In the genomic region with DNA sequence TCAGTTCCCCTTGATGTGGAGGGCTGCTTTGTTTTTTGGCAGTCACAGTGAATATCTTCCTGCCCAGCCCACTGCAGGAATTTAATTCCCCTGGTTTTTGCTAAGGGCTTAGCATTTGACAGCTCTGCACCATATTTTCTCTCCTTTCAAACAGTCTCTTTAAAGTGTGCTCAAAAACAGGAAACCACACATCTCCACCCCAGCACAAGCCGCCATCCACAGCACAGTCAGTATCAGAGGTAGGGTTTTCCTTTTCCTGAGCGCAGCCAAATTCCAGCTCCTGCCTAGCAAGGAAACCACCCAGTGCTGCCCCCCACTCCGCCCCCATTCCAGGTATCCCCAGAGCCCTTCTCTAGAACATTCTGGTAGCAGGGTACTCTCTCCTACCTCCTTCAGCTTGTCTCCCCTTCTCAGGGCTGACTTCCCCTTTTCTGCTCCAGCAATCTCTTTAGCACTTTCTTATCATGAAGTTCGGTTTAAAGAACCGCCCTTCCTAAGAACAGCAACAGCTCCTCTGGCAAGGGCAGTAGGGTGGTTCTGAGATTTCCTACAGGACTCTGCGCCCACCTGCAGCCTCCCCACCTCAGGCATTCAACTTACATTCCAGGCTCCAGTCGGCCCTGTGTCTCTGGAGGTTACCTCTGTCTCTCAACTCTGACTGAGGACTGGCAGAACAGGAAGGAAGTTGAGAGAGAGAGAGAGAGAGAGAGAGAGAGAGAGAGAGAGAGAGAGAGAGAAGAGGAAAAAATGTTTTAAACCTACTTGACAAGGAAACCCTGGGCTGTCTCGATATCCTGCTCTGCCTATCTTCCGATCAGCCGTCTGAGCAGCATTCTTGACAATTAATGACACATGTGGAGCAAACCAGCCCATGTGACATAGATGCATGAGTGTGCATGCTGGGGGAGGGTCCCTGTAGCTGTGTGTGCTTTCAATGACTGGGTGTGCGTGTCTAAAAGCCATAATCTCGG, we compare ENCODE assay signal across 1 mouse cellular context.
TF ChIP-seq lines count a peak whose summit lies in the region.

Gene Arhgdib (minus strand): TSS at position 849 of the 971 bp plus-strand sequence.

TF ChIP-seq in CH12.LX, 34 proteins besides CTCF, POLR2A, EP300 and RAD21 (continued from another document):
- TF ChIP-seq JUN (IDR thresholded peaks at IDR 0.05; ENCODE audit: insufficient read depth, low read depth, low read length) (no peak), ZKSCAN1 (IDR thresholded peaks at IDR 0.05; ENCODE audit: borderline replicate concordance, low read depth, low read length) (no peak), USF2 (conservative IDR thresholded peaks at IDR 0.05; ENCODE audit: low read depth, low read length) (no peak; the same call in 1 of the 2 replicates), RCOR1 (conservative IDR thresholded peaks at IDR 0.05; ENCODE audit: low read depth, low read length) (no peak; the same call in 1 of the 2 replicates), SIN3A (IDR thresholded peaks at IDR 0.05; ENCODE audit: low read length) (no peak; the same call in none of the 2 replicates), CHD1 (IDR thresholded peaks at IDR 0.05; ENCODE audit: low read depth, low read length) (peak; percentile 61), JUND (conservative IDR thresholded peaks at IDR 0.05; ENCODE audit: low read depth, low read length) (peak; percentile 86), ETS1 (conservative IDR thresholded peaks at IDR 0.05; ENCODE audit: low read depth, low read length) (peak; percentile 34; the same call in 1 of the 2 replicates), TCF12 (IDR thresholded peaks at IDR 0.05; ENCODE audit: low read depth, low read length) (peak; percentile 64), BHLHE40 (IDR thresholded peaks at IDR 0.05; ENCODE audit: low read depth, low read length) (peak; percentile 67), MAZ (IDR thresholded peaks at IDR 0.05; ENCODE audit: low read depth, low read length) (0 out of 2 replicates have a peak, but pooled peaks have one; percentile 33), POLR2AphosphoS2 (IDR thresholded peaks at IDR 0.05; ENCODE audit: low read depth, low read length) (0 out of 2 replicates have a peak, but pooled peaks have one; percentile 41), UBTF (IDR thresholded peaks at IDR 0.05; ENCODE audit: low read depth, low read length) (no peak), GABPA (IDR thresholded peaks at IDR 0.05; ENCODE audit: insufficient replicate concordance, low read depth, low read length) (no peak)
